Mouse (Mus musculus): ENCODE results near the gene Hoxd3.

Gene Hoxd3

DNA sequence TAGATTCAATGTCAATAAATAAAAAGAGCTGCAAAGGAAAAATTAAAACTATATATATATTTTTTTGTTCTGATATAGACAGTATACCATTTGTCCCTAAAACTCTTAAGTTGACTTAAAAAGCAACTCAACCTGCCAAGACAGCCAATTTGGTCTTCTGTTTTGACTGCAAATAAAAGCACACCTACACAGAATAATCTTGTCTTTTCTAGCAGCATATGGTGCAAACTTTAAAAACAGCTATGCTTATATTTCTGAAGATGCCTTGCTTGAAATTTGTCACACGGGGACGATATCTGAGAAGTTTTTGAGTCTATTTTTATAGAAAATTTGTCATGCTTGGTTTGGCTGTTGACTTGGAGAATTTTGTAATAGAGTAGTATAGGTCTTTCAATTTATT is 62.6 kb downstream of the Hoxd3 start:
- DNase-seq (ENCODE audit: low read depth in 1 of 2, low spot score in 2 of 2) = no peak

DNA sequence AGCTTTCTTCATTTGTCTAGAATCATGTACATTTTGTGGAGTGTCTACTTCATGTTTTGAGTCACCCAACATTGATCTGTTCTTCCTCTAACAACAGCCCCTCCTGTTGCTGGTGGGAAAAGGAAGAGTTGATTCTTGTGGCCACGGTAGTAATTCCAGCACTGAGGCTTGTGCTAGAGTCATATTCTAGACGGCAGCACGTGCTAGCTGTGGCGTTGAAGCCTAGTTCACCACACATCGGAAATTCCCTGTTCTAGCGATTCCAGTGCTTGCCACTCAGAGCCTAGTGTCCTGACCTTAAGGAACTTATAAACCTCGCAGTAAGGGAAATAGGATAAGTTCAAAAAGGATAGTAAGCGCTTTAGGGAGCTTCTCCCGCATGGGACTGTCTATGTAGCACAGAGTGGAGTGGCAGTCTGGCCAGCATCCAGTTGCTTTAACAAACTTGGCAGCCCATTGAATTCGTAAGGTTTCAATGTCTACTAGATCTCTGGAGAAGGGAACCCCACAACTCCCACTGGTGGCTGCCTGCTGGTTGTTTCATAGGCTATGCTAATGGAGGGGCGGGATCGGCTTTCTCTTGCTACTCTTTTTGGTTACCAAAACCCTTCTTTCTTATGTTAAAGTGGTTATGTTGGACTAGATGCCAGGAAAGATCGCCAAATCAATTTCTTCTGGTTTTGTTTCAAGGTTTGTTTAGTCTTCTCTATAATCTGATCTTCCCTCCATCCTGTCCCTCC is 66.0 kb downstream of the Hoxd3 start:
- no peak for DNase-seq (ENCODE audit: low read depth in 1 of 2, low spot score in 2 of 2)

DNA sequence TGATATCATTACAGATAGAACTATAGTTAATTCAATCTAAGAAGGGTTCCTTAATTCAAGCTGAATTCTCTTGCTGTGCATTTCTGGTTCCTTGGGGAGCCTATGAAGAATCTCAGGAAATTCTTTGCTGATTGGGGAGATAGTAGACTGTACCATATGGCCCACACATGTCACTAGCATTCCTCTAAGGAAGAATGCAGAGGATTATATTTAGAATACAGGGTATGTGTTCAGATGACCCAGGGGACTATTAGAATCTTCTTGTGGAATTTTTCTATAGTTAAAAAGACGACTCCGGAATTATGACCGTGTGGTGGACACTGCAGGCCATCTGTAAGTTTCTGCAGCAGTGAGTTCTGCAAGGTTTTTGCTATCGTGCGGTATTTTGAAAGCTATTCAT is 69.7 kb downstream of the Hoxd3 start:
- DNase-seq (ENCODE audit: low read depth in 1 of 2, low spot score in 2 of 2) = no peak

DNA sequence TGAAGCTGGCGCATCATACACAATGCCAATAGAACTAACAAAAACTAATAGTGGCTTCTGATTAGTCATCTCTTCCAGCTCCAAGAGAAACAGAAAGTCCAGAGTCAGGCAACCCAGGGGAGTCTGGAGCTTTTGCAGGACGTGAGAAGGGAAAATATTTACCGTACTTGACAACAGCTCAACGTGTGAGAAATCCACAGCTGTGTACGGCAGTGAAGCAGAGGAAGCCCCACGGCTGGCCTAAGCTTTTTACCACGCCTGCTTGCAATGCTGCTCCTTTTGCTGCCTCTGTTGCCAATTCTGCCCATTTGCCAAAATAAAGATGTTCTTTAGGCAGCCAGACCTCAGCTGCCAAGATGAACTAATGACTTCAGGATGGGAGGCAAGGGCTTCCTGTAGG is 83.8 kb downstream of the Hoxd3 start:
- DNase-seq (ENCODE audit: low read depth in 1 of 2, low spot score in 2 of 2) = no peak
